Mouse (Mus musculus) midbrain, embryonic 13.5 days (tissue): ENCODE measurements at regions not wholly inside any gene's neighbourhood (a gene's known extent, or its start where the extent isn't known, plus 50 kb on each side); places are given as distances from the start of the nearest gene placed in this dataset.
A peak's percentile ranks its signal among the peaks of the same experiment; 100 is the strongest.

ENCODE experiments used
- ATAC-seq: fragments of 200-750 bp; cut with Nextera tagmentation; 2 replicates; pipeline ENCODE4 v1.8.0; 2017; ENCODE audit warnings: mild to moderate bottlenecking, moderate TSS enrichment, moderate library complexity
- H3K27ac ChIP-seq: fragments of 300-500 bp; sonication (generic); 2 replicates; pipeline ENCODE4 v1.5.1; 2015; ENCODE audit warnings: inconsistent platforms, mild to moderate bottlenecking, moderate library complexity
- H3K27me3 ChIP-seq: fragments of 300-500 bp; sonication (generic); 2 replicates; pipeline ENCODE4 v1.6.1; 2015; ENCODE audit warnings: mild to moderate bottlenecking, inconsistent platforms
- H3K36me3 ChIP-seq: fragments of 300-500 bp; sonication (generic); 2 replicates; pipeline ENCODE4 v1.6.1; 2015; ENCODE audit warnings: mild to moderate bottlenecking, inconsistent platforms
- H3K4me1 ChIP-seq: fragments of 300-500 bp; sonication (generic); replicated peaks from 2 replicates; pipeline ENCODE4 v1.6.1; 2015; ENCODE audit warnings: inconsistent platforms
- H3K4me2 ChIP-seq: fragments of 300-500 bp; sonication (generic); replicated peaks from 2 replicates; pipeline ENCODE4 v1.6.1; 2015; ENCODE audit warnings: moderate library complexity, mild to moderate bottlenecking, inconsistent platforms
- H3K4me3 ChIP-seq: fragments of 300-500 bp; sonication (generic); replicated peaks from 2 replicates; pipeline ENCODE4 v1.5.1; 2015; ENCODE audit warnings: mild to moderate bottlenecking, inconsistent platforms
- H3K9ac ChIP-seq: fragments of 300-500 bp; sonication (generic); replicated peaks from 2 replicates; pipeline ENCODE4 v1.6.1; 2015; ENCODE audit warnings: mild to moderate bottlenecking, inconsistent platforms
- H3K9me3 ChIP-seq: fragments of 300-500 bp; sonication (generic); 2 replicates; pipeline ENCODE4 v1.6.1; 2016; ENCODE audit warnings: mild to moderate bottlenecking, inconsistent platforms
- WGBS: fragments of 180-500 bp; shearing (Covaris S2); methylation state at CpG from one replicate; pipeline ENCODE4 v1.1.7; 2015; 5-methylcytosine and 5-hydroxymethylcytosine counted together

- Histone ChIP-seq H3K4me1 (peaks cover 28% of the 10 kb centered on the region), H3K4me2 (no peak overlapping the region), H3K9ac (no peak overlapping the region), H3K27me3 (no peaks in the 10 kb centered on the region), H3K36me3 (no peaks in the 10 kb centered on the region), H3K9me3 (no peaks in the 10 kb centered on the region), H3K27ac (no peak overlapping the region), H3K4me3 (no peak overlapping the region)
- ATAC-seq: no peak
- whole genome bisulfite sequencing: 33% methylated on average over 3 of the region's 3 CpGs
Observed at GRCm38 (mm10) chr6:50978571-50978970, 324.3 kb upstream of the Npvf start.

- H3K36me3 ChIP-seq: no peaks in the 10 kb centered on the region
- no peaks in the 10 kb centered on the region for H3K9me3 ChIP-seq
- no peak overlapping the region for H3K4me3 ChIP-seq
- ATAC-seq: no peak
- no peak overlapping the region for H3K27ac ChIP-seq
- peaks cover 40% of the 10 kb centered on the region for H3K4me1 ChIP-seq
- H3K4me2 ChIP-seq: no peak overlapping the region
- no peak overlapping the region for H3K9ac ChIP-seq
- 86% methylated on average over 1 of the region's 1 CpGs for WGBS
- no peaks in the 10 kb centered on the region for H3K27me3 ChIP-seq
Observed at GRCm38 (mm10) chr6:50979764-50980163, 325.5 kb upstream of the Npvf start.

- Histone ChIP-seq H3K27ac (no peak overlapping the region), H3K4me1 (peaks cover 45% of the 10 kb centered on the region), H3K4me3 (no peak overlapping the region), H3K9me3 (no peaks in the 10 kb centered on the region), H3K36me3 (no peaks in the 10 kb centered on the region), H3K27me3 (no peaks in the 10 kb centered on the region), H3K9ac (no peak overlapping the region), H3K4me2 (no peak overlapping the region)
- no peak for ATAC-seq
- 94% methylated on average over 4 of the region's 4 CpGs for WGBS
Observed at GRCm38 (mm10) chr6:50980311-50980710, 326.1 kb upstream of the Npvf start.

DNA sequence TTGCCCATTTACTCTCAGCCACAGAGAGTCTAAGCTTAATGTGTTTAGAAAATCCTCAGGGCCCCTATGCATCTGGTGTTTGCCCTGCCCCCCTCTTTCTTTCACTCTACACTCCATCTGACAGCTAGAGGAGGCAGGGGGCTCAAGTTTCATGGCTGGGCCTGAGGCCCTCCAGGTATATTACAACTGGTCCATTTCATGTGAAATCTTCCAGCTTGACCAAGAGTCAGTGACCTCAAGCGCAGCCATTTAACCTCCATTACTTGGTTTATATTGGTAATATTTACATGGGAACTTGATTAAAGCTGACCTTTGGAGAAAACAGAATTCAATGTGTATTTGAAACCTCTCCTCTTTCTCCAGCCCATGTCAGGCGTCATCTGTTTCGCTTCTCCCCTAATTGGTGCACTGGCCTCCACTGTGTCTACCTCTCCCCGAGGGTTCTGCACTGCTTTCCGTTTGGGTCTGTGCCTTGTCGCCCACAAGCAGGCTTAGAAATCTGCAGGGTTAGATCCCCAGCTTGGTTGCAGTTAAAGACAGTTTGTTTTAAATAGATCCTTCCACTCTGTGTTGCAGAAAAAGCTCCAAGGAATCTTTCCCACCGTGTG lies 327.6 kb upstream of the Npvf start:
- H3K9ac ChIP-seq: no peak overlapping the region
- WGBS: 53% methylated on average over 7 of the region's 7 CpGs
- no peak overlapping the region for H3K4me2 ChIP-seq
- H3K27me3 ChIP-seq: no peaks in the 10 kb centered on the region
- H3K9me3 ChIP-seq: no peaks in the 10 kb centered on the region
- no peaks in the 10 kb centered on the region for H3K36me3 ChIP-seq
- no peak overlapping the region for H3K27ac ChIP-seq
- no peak for ATAC-seq
- peaks cover 55% of the 10 kb centered on the region for H3K4me1 ChIP-seq
- H3K4me3 ChIP-seq: no peak overlapping the region

DNA sequence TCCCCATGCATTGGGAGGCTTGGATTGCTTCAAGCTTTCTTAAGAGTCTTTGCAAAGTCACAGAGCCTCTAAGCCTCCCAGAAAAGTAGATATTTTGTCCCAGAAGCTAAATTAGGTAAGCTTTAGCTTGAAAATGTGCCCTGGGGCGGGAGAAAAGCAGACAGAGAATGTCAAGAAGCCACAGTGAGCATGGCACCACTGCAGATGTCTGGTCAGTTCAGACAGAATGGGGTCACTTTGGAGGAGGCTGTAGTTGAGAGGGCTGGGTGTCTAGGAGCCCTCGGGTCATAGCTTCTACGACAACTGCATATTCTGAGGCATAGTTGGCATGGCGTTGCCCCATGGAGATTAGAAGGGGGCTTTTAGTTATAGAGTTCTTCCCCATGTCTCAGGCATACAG lies 328.6 kb upstream of the Npvf start:
- H3K27me3 ChIP-seq: no peaks in the 10 kb centered on the region
- 75% methylated on average over 4 of the region's 4 CpGs for WGBS
- no peaks in the 10 kb centered on the region for H3K36me3 ChIP-seq
- H3K4me3 ChIP-seq: no peak overlapping the region
- ATAC-seq: no peak
- no peak overlapping the region for H3K9ac ChIP-seq
- no peak overlapping the region for H3K27ac ChIP-seq
- no peak overlapping the region for H3K4me2 ChIP-seq
- peaks cover 56% of the 10 kb centered on the region for H3K4me1 ChIP-seq
- no peaks in the 10 kb centered on the region for H3K9me3 ChIP-seq

DNA sequence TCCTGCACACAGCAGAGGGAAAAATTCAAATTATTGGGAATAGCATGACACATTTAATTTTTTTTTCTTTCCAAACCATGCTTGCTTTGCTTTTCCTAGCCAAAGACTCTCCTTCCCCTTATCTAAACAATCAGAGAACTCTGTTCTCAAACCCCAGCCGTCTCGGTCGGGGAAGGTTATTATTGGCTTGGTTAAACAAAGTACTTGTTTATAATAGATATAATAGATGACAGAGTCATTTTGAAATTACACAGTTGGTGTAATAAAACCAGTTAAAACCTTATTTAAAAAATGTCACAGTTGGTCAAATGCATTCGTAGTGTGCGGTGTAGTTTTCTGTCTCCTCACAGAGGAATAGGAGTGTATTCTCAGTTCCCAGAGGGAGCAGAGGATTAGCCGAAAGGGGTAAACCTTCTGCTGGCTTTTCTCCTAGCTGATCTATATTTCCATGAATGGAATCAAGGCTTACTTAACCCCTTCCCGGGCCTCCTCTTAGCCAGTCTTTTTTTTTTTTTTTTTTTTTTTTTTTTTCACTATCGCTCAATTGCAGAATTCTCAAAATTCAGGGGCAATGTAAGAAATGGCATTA lies 329.4 kb upstream of the Npvf start:
- no peak overlapping the region for H3K9ac ChIP-seq
- H3K4me2 ChIP-seq: no peak overlapping the region
- no peaks in the 10 kb centered on the region for H3K27me3 ChIP-seq
- no peak overlapping the region; the same call in none of the 2 replicates for H3K27ac ChIP-seq
- ATAC-seq: no peak
- no peaks in the 10 kb centered on the region for H3K36me3 ChIP-seq
- H3K9me3 ChIP-seq: no peaks in the 10 kb centered on the region
- H3K4me1 ChIP-seq: peaks cover 54% of the 10 kb centered on the region
- H3K4me3 ChIP-seq: no peak overlapping the region
- WGBS: 13% methylated on average over 8 of the region's 8 CpGs

GRCm38 (mm10) chr6:50984157-50984905 lies 330.1 kb upstream of the Npvf start:
- WGBS: 53% methylated on average over 11 of the region's 11 CpGs
- ATAC-seq: no peak

DNA sequence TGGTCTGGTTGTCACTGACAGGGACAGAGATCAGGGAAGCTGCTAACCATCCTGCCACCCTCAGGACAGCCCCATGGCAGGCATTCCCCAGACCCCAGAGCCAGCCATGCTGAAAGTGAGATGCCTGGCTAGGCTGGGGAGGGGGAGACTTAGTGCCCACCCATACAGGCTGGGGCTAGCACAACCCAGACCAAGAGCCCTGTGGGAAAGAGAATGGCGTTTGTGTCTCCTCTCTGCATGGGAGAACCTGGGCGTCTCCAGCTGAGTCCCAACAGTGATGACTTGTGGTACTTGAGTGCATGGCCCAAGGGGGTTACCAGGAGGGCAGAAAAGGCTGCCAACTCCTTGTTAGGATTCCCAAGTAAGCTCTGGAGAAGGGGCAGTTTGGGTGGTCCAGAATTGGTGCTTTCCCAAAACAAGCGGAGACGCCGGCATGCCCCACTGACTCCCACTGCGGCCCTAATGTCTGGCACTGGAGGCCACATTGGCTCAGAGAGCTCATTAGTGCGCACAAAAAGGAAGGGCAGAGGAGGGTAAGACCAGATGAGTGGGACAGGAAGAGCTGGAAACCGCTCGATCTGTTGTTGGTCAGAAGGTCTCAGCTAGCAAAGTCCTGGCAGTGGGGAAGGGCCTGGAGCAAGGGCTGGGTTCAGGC lies 332.2 kb upstream of the Npvf start:
- no peak overlapping the region for H3K4me3 ChIP-seq
- ATAC-seq: 0 out of 2 replicates have a peak, but pooled peaks have one; percentile 11
- WGBS: 74% methylated on average over 9 of the region's 9 CpGs
- no peaks in the 10 kb centered on the region for H3K9me3 ChIP-seq
- H3K4me2 ChIP-seq: no peak overlapping the region
- H3K27me3 ChIP-seq: no peaks in the 10 kb centered on the region
- no peak overlapping the region for H3K9ac ChIP-seq
- peak overlapping the region; percentile 52; the same call in 1 of the 2 replicates for H3K27ac ChIP-seq
- H3K4me1 ChIP-seq: peaks cover 47% of the 10 kb centered on the region
- no peaks in the 10 kb centered on the region for H3K36me3 ChIP-seq

More at GRCm38 (mm10) chr6:50984157-50984905, 330.1 kb upstream of the Npvf start:
- peaks cover 52% of the 10 kb centered on the region for H3K4me1 ChIP-seq
- H3K4me2 ChIP-seq: no peak overlapping the region
- no peak overlapping the region for H3K4me3 ChIP-seq
- peak overlapping the region; percentile 32; the same call in 1 of the 2 replicates for H3K9ac ChIP-seq
- no peaks in the 10 kb centered on the region for H3K9me3 ChIP-seq
- no peaks in the 10 kb centered on the region for H3K27me3 ChIP-seq
- peak overlapping the region; percentile 48 for H3K27ac ChIP-seq
- H3K36me3 ChIP-seq: no peaks in the 10 kb centered on the region

DNA sequence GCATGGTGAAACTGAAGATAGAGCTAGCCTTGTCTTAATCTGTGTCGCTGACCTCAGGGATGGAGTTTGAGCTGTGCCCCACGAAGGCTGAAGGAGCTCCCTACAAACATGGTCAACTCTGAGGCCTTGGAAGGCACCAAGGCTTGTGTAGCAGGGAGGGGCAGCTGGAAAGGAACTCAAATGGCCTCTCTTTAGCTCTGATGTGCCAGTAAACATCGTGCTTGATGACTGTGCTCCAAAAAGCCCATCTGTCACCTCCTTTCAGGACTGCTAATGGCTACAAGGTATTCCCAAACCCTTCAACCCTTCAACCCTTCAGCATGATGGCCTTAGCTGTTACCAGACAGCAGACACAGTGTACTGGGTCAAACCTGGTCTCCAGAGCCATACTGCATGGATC lies 334.3 kb upstream of the Npvf start:
- H3K36me3 ChIP-seq: no peaks in the 10 kb centered on the region
- H3K4me3 ChIP-seq: no peak overlapping the region
- H3K27ac ChIP-seq: no peak overlapping the region

GRCm38 (mm10) chr6:50991528-50992125 lies 337.4 kb upstream of the Npvf start:
- WGBS: 83% methylated on average over 8 of the region's 8 CpGs
- H3K4me1 ChIP-seq: peaks cover 10% of the 10 kb centered on the region

More for the DNA sequence above, 334.3 kb upstream of the Npvf start:
- H3K27me3 ChIP-seq: no peaks in the 10 kb centered on the region
- 75% methylated on average over 3 of the region's 3 CpGs for WGBS
- H3K9ac ChIP-seq: no peak overlapping the region
- no peak overlapping the region for H3K4me2 ChIP-seq
- H3K9me3 ChIP-seq: no peaks in the 10 kb centered on the region
- ATAC-seq: no peak
- peaks cover 28% of the 10 kb centered on the region for H3K4me1 ChIP-seq

GRCm38 (mm10) chr6:50993952-50994351 lies 339.7 kb upstream of the Npvf start:
- Histone ChIP-seq H3K4me2 (no peak overlapping the region), H3K4me1 (peaks cover 8% of the 10 kb centered on the region), H3K9ac (no peak overlapping the region), H3K9me3 (no peaks in the 10 kb centered on the region), H3K27me3 (no peaks in the 10 kb centered on the region), H3K36me3 (no peaks in the 10 kb centered on the region), H3K4me3 (no peak overlapping the region), H3K27ac (no peak overlapping the region)
- no peak for ATAC-seq
- WGBS: 55% methylated on average over 6 of the region's 6 CpGs

More at GRCm38 (mm10) chr6:50991528-50992125, 337.4 kb upstream of the Npvf start:
- Histone ChIP-seq H3K36me3 (no peaks in the 10 kb centered on the region), H3K4me2 (no peak overlapping the region), H3K9ac (no peak overlapping the region), H3K27me3 (no peaks in the 10 kb centered on the region), H3K27ac (no peak overlapping the region), H3K9me3 (no peaks in the 10 kb centered on the region), H3K4me3 (no peak overlapping the region)
- ATAC-seq: no peak

DNA sequence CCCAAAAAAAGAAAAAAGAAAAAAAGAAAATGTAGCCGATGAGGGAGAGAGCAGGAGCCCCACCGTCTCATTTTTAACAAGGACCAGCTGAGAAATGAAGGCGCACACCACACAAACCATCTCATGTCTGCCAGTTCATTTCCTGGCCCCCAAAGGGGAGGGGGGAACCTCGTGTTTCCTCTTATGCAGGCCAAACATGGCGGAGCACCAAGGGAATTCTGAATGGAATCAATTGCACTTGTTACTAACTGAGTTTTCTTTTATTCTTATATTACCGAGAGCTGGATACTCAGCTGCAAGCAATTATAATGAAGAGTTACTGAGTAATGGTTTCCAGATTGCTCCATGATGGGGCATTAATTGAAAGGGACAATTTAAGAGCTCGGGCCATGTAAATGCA lies 348.5 kb upstream of the Npvf start:
- H3K27me3 ChIP-seq: no peaks in the 10 kb centered on the region
- peaks cover 22% of the 10 kb centered on the region for H3K4me1 ChIP-seq
- no peaks in the 10 kb centered on the region for H3K9me3 ChIP-seq
- 70% methylated on average over 7 of the region's 7 CpGs for WGBS
- ATAC-seq: no peak
- H3K36me3 ChIP-seq: no peaks in the 10 kb centered on the region
- no peak overlapping the region for H3K4me2 ChIP-seq
- H3K4me3 ChIP-seq: no peak overlapping the region
- no peak overlapping the region for H3K27ac ChIP-seq
- no peak overlapping the region for H3K9ac ChIP-seq
